Mouse (Mus musculus) thymus, postnatal 0 days (tissue): ENCODE results near the gene Zscan18. TPM values are rescaled to one million over a fixed set of nuclear protein-coding genes. Genes with fewer than 3 reads are reported as not detected.
"Not testable (repeated sequence)": the region's sequence is repeated elsewhere in the genome, so short reads cannot be mapped to it uniquely, and the experiment has no call there.

Experiments
- DNase-seq: peaks from one replicate; pipeline ENCODE4 v3.0.0-alpha.2; 2015; ENCODE audit warnings: low spot score
- polyA plus RNA-seq: library from polyadenylated mRNA; unstranded; fragments of >200 nt; fragmentation: Nextera tagmentation; extraction: Ambion mirVana; gene quantifications from 2 replicates; pipeline ENCODE4 v1.2.1, GENCODE M21; 2015

The Zscan18 gene
- 1.2 and 1.5 TPM in 2 replicates for polyA plus RNA-seq

DNA sequence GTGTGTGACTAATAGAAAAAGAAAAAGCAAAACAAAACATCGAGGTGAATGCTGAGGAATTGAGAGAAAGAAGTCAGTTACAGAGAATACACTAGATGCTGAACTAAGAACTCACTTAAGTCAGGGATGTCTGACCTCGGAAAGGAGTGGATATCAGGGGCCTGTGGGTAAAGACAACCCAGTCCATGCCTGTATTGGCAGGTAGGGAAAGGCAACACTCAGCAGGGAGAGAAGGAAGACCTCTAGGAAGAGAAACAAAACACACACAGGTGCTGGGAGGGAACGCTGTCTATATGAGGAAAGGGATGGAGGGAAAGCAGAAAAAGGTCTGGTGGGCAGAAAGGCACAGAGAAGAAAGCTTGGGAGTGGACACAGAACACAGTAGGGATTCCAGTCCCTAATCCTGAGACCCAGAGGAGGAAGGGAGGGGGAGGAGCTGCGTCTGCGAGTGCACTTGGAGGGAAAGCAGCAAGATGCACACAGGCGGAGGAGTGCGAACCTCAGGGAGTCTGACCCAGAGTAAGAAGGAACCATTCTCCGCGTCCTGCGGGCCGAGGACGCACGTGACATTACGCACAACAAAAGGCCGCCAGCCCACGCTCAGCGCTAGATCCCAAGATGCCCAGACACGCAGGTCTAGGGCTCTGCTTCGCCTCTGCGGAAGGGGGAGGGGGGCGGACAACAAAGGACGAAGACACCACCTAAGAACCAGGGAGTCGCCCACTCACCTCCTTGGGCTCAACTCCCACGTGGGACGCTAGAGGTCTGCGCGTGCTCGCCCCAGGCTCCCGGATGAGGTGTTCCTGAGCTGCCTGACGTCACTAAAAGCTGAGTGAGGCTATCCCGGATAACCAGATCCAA lies at the start of gene Zscan18:
Gene Zscan18, minus strand, starts transcription at position 770 of the 861 bp plus-strand sequence.
- peak; percentile 59 for DNase-seq

GRCm38 (mm10) chr7:12835779-12836178 lies 32.3 kb upstream of the Zscan18 start:
- no peak for DNase-seq

DNA sequence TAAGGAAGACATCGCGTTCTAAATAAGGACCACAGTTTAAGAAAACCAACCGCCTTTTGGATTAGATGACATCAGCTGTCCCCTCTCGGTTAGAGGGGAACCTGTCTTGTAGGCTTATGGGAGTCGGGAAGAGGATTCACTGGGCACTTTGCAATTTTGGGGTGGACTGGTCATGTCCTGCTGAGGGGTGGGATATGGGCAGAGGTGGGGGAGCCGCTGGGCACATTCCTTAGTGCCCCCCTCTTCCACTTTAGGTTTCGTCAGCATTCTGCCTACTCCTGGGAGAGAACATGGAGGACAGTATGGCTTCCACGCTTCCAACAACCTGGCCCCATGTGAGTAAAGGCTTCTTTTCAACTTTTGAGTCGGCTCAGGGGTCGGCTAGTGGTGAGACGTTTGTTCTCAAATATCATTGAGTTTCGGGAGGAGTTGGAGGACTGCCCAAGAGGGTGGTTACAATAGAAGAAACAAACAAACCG lies 31.8 kb upstream of the Zscan18 start:
- no peak for DNase-seq

GRCm38 (mm10) chr7:12834162-12835120 lies 31.0 kb upstream of the Zscan18 start, which contains the start of gene Zfp110:
Zfp110 (plus strand) TSS chr7:12834761.
- DNase-seq: peak; percentile 93

GRCm38 (mm10) chr7:12818521-12819295 lies 15.3 kb upstream of the Zscan18 start, which contains the start of gene Zfp329:
Zfp329 (minus strand) TSS chr7:12818858.
- peak; percentile 97 for DNase-seq

- DNase-seq: no peak
These were observed 12.1 kb upstream of the Zscan18 start for GRCm38 (mm10) chr7:12815566-12815965.

- DNase-seq: no peak
These were observed 264 bp upstream of the Zscan18 start for GRCm38 (mm10) chr7:12803727-12804071.

- no peak for DNase-seq
These were observed 3.9 kb downstream of the Zscan18 start for GRCm38 (mm10) chr7:12799554-12799953.

DNA sequence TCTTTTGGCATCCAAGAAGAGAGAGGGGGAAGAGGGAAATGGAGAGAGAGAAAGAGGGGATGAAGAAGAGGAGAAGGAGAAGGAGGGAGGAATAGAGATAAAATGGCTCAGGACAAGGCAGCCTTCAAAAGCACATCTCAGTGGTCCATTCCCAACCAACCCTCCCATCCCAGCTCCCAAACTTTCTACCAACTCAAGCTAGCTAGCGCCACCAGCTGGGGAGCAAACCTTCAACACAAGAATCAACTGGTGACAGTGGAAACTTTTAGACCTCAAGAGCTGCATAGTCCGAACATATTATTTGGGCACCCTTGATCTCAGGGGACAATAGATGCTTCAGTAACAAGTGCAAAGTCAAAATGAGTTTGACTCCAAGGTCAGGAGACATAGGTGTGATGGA lies 5.5 kb downstream of the Zscan18 start:
- DNase-seq: no peak

GRCm38 (mm10) chr7:12792624-12793023 lies 10.8 kb downstream of the Zscan18 start:
- not testable (repeated sequence) for DNase-seq

DNA sequence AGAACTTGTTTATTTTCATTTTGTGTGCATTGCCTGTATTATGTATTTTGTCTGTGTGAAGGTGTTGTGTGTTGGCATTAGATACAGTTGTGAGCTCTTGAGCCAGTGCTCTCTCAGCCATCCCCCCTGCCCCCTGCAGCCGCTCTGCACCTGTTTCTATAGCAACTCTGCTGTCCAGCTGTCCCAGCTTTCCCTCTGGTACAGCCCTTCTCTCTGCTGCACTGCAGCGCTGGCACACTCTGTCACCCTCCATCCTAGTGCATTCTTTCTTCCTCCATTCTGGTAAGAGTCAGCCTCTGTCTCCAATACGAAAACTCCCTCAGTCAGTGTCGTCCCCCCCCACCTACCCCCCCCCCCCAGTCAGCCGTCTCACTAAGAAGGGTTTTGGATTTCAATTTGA lies 15.4 kb downstream of the Zscan18 start:
- no peak for DNase-seq

DNA sequence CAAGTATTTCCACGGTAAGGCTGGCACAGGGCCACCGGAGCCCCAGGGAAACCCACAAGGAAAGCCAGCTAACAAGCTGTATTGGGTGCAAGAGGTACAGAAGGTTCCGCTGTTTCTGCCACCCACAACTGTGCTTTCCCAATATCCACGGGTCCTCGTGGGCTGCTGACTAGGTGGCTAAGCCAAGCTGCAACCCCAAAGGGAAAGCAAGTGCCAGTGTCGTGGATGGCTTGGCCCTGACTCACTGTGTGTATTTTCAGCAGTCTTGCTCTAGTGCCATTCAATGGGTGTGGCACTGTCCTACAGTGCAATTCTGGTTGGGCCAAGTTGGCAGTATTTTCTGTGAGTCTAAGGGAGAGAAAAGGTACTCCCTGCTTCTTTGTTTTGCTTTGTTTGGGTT lies 16.1 kb downstream of the Zscan18 start:
- DNase-seq: no peak

- peak; percentile 87 for DNase-seq
These were observed 23.1 kb downstream of the Zscan18 start for GRCm38 (mm10) chr7:12780151-12780830.

DNA sequence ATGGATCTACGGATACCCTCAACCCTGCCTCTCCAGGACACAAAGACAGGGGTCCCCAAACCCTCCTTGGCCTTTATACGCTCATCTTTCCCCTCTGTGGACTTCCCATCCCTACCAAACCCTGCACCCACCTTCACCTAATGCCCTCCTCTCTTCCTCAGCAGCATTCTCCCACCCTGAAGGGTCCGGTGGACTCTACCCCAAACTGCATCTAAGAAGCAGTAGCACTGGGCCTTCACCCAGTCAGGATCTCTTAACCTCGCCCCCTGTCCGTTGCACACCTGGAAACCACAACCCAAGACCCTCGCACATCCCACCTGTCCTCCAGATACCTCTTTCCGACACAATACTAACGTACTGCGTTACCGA lies 23.7 kb downstream of the Zscan18 start:
- no peak for DNase-seq

DNA sequence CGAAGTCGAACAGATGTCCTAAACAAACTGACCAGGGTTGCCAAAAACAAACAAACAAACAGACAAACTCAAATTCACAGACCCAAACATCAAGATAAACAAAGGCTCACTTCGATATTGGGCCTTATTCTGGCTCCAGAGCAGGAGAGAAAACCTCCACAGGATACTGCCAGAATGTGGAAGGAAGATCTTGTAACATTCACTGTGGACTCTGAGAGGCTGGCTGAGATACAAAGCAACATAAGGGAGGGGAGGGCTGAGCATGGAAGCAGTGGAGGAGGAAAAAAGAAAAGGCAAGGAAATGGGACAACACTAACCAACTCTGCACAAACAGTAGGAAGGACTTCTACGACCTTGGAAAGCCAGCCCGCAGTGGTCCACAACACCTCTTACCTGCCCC lies 24.3 kb downstream of the Zscan18 start:
- DNase-seq: no peak

DNA sequence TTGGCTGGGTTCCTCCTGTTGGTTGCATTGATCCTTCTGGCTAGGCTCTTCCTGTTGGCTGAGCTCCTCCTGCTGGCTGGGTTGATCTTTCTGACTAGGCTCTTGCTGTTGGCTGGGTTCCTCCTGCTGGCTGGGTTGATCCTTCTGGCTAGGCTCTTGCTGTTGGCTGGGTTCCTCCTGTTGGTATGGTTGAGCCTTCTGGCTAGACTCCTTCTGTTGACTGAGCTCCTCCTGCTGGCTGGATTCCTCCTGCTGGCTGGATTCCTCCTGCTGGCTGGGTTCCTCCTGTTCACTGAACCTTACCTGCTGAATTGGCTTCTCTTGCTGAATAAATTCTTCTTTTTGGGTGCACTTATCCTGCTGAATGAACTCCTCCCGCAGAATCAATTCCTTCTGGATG lies 28.8 kb downstream of the Zscan18 start:
- no peak for DNase-seq

DNA sequence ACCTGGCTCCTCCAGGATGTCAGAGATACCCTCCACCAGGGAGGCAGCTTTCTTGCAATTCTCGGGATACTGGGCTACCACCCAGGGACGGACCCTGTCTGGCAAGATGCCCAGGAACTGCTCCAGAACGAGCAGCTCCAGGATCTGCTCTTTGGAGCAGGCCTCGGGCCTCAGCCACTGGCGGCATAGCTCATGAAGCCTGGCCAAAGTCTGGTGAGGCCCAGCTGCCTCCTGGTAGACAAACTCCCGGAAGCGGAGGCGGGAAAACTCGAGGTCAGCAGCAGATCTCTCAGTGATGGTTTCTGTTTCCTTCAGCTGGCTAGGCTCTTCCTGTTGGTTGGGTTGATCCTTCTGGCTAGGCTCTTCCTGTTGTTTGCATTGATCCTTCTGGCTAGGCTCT lies 29.3 kb downstream of the Zscan18 start:
- DNase-seq: no peak

- no peak for DNase-seq
These were observed 53.8 kb downstream of the Zscan18 start for GRCm38 (mm10) chr7:12749431-12750198.

GRCm38 (mm10) chr7:12734904-12735303 lies 68.5 kb downstream of the Zscan18 start, which contains the start of gene Vmn2r56:
Vmn2r56 (minus strand) TSS chr7:12735004.
- DNase-seq: no peak
